Mouse (Mus musculus): ENCODE data around the gene Taok3. TPM values are rescaled to one million over a fixed set of nuclear protein-coding genes. Genes with fewer than 3 reads are reported as not detected.

The Taok3 gene
- polyA plus RNA-seq, 1 experiment, result 6.6 TPM

GRCm38 (mm10) chr5:117123840-117124239 lies 3.9 kb downstream of the Taok3 start:
- H3K4me3 ChIP-seq (ENCODE audit: insufficient read depth, poor library complexity, severe bottlenecking), result no peak overlapping the region
- H3K36me3 ChIP-seq (ENCODE audit: control insufficient read depth, insufficient read depth), result no peaks in the 10 kb centered on the region
- TF ChIP-seq CTCF (IDR thresholded peaks at IDR 0.05; ENCODE audit: control insufficient read depth, insufficient read depth, insufficient read length), result no peak
- TF ChIP-seq CEBPB (IDR thresholded peaks at IDR 0.05; ENCODE audit: low read depth), result no peak
- TF ChIP-seq MYOD1 (IDR thresholded peaks at IDR 0.05; ENCODE audit: control insufficient read depth, insufficient read length, low read depth), result no peak
- TF ChIP-seq MYOG (IDR thresholded peaks at IDR 0.05; ENCODE audit: control insufficient read depth, extremely low read depth, insufficient read length), result no peak
- no peak for TF ChIP-seq USF1 (IDR thresholded peaks at IDR 0.05; ENCODE audit: low read depth)
- TF ChIP-seq MAX (IDR thresholded peaks at IDR 0.05), result no peak
- TF ChIP-seq FOSL1 (IDR thresholded peaks at IDR 0.05; ENCODE audit: insufficient read depth, low read length, poor library complexity, severe bottlenecking), result no peak
- H3ac ChIP-seq (ENCODE audit: control insufficient read depth, insufficient read length, low read depth), result no peak overlapping the region
- peaks cover 10% of the 10 kb centered on the region for H3K79me2 ChIP-seq (ENCODE audit: control insufficient read depth, insufficient read depth)
- peaks cover 2% of the 10 kb centered on the region for H3K79me3 ChIP-seq (ENCODE audit: low read depth)
- no peaks in the 10 kb centered on the region for H3K27me3 ChIP-seq (ENCODE audit: control insufficient read depth, insufficient read depth, insufficient read length)

GRCm38 (mm10) chr5:117125482-117126346 lies 5.8 kb downstream of the Taok3 start:
- H3ac ChIP-seq (ENCODE audit: control insufficient read depth, insufficient read length, low read depth), result no peak overlapping the region
- H3K27me3 ChIP-seq (ENCODE audit: control insufficient read depth, insufficient read depth, insufficient read length), result no peaks in the 10 kb centered on the region
- no peaks in the 10 kb centered on the region for H3K36me3 ChIP-seq (ENCODE audit: control insufficient read depth, insufficient read depth)
- no peak overlapping the region for H3K4me3 ChIP-seq (ENCODE audit: insufficient read depth, poor library complexity, severe bottlenecking)
- H3K79me2 ChIP-seq (ENCODE audit: control insufficient read depth, insufficient read depth), result peaks cover 4% of the 10 kb centered on the region
- TF ChIP-seq MYOD1 (IDR thresholded peaks at IDR 0.05; ENCODE audit: control insufficient read depth, insufficient read length, low read depth) (no peak), MYOG (IDR thresholded peaks at IDR 0.05; ENCODE audit: control insufficient read depth, extremely low read depth, insufficient read length) (no peak), USF1 (IDR thresholded peaks at IDR 0.05; ENCODE audit: low read depth) (no peak), FOSL1 (IDR thresholded peaks at IDR 0.05; ENCODE audit: insufficient read depth, low read length, poor library complexity, severe bottlenecking) (no peak)
- peaks cover 2% of the 10 kb centered on the region for H3K79me3 ChIP-seq (ENCODE audit: low read depth)

- TF ChIP-seq MAX (IDR thresholded peaks at IDR 0.05) (no peak), FOSL1 (IDR thresholded peaks at IDR 0.05; ENCODE audit: insufficient read depth, low read length, poor library complexity, severe bottlenecking) (no peak), CEBPB (IDR thresholded peaks at IDR 0.05; ENCODE audit: low read depth) (no peak), MYOG (IDR thresholded peaks at IDR 0.05; ENCODE audit: control insufficient read depth, extremely low read depth, insufficient read length) (no peak), MYOD1 (IDR thresholded peaks at IDR 0.05; ENCODE audit: control insufficient read depth, insufficient read length, low read depth) (no peak), CTCF (IDR thresholded peaks at IDR 0.05; ENCODE audit: control insufficient read depth, insufficient read depth, insufficient read length) (no peak), USF1 (IDR thresholded peaks at IDR 0.05; ENCODE audit: low read depth) (no peak)
- Histone ChIP-seq H3K4me3 (ENCODE audit: insufficient read depth, poor library complexity, severe bottlenecking) (no peak overlapping the region), H3K27me3 (ENCODE audit: control insufficient read depth, insufficient read depth, insufficient read length) (no peaks in the 10 kb centered on the region), H3K36me3 (ENCODE audit: control insufficient read depth, insufficient read depth) (no peaks in the 10 kb centered on the region), H3K79me3 (ENCODE audit: low read depth) (peaks cover 2% of the 10 kb centered on the region), H3ac (ENCODE audit: control insufficient read depth, insufficient read length, low read depth) (no peak overlapping the region), H3K79me2 (ENCODE audit: control insufficient read depth, insufficient read depth) (no peaks in the 10 kb centered on the region)
These were observed 7.1 kb downstream of the Taok3 start for GRCm38 (mm10) chr5:117127051-117127450.

GRCm38 (mm10) chr5:117130726-117131125 lies 10.8 kb downstream of the Taok3 start:
- Histone ChIP-seq H3K27me3 (ENCODE audit: control insufficient read depth, insufficient read depth, insufficient read length) (no peaks in the 10 kb centered on the region), H3K79me2 (ENCODE audit: control insufficient read depth, insufficient read depth) (no peaks in the 10 kb centered on the region), H3K36me3 (ENCODE audit: control insufficient read depth, insufficient read depth) (no peaks in the 10 kb centered on the region), H3K4me3 (ENCODE audit: insufficient read depth, poor library complexity, severe bottlenecking) (no peak overlapping the region), H3ac (ENCODE audit: control insufficient read depth, insufficient read length, low read depth) (no peak overlapping the region), H3K79me3 (ENCODE audit: low read depth) (peaks cover 2% of the 10 kb centered on the region)
- no peak for TF ChIP-seq USF1 (IDR thresholded peaks at IDR 0.05; ENCODE audit: low read depth)
- no peak for TF ChIP-seq MYOG (IDR thresholded peaks at IDR 0.05; ENCODE audit: control insufficient read depth, extremely low read depth, insufficient read length)
- no peak for TF ChIP-seq CTCF (IDR thresholded peaks at IDR 0.05; ENCODE audit: control insufficient read depth, insufficient read depth, insufficient read length)
- no peak for TF ChIP-seq MAX (IDR thresholded peaks at IDR 0.05)

GRCm38 (mm10) chr5:117133446-117134065 lies 13.6 kb downstream of the Taok3 start:
- Histone ChIP-seq H3K4me3 (ENCODE audit: insufficient read depth, poor library complexity, severe bottlenecking) (no peak overlapping the region), H3ac (ENCODE audit: control insufficient read depth, insufficient read length, low read depth) (no peak overlapping the region), H3K27me3 (ENCODE audit: control insufficient read depth, insufficient read depth, insufficient read length) (no peaks in the 10 kb centered on the region), H3K79me2 (ENCODE audit: control insufficient read depth, insufficient read depth) (no peaks in the 10 kb centered on the region), H3K36me3 (ENCODE audit: control insufficient read depth, insufficient read depth) (no peaks in the 10 kb centered on the region), H3K79me3 (ENCODE audit: low read depth) (peaks cover 2% of the 10 kb centered on the region)
- TF ChIP-seq CEBPB (IDR thresholded peaks at IDR 0.05; ENCODE audit: low read depth) (no peak), CTCF (IDR thresholded peaks at IDR 0.05; ENCODE audit: control insufficient read depth, insufficient read depth, insufficient read length) (no peak), MYOG (IDR thresholded peaks at IDR 0.05; ENCODE audit: control insufficient read depth, extremely low read depth, insufficient read length) (no peak), MYOD1 (IDR thresholded peaks at IDR 0.05; ENCODE audit: control insufficient read depth, insufficient read length, low read depth) (no peak), MAX (IDR thresholded peaks at IDR 0.05) (no peak), FOSL1 (IDR thresholded peaks at IDR 0.05; ENCODE audit: insufficient read depth, low read length, poor library complexity, severe bottlenecking) (no peak), USF1 (IDR thresholded peaks at IDR 0.05; ENCODE audit: low read depth) (no peak)
